Mouse (Mus musculus): ENCODE results near the gene C1s1. TPM values are rescaled to one million over a fixed set of nuclear protein-coding genes. Genes with fewer than 3 reads are reported as not detected.

Gene C1s1
- total RNA-seq, 2 experiments from 2014 or later = 41.1 to 44.1 TPM

Other genes starting within 250 kb of the C1s1 start
- 10 to 100 TPM; 12.7 to 14.1 TPM for gene Cd163, start 237.7 kb downstream of the C1s1 start, total RNA-seq (2021)
- gene Pex5, start 127.3 kb downstream of the C1s1 start, total RNA-seq (2021) = 10 to 100 TPM; 40.9 to 41.0 TPM
- 1 to 10 TPM; 1.2 to 1.4 TPM for gene Clstn3, start 77.6 kb downstream of the C1s1 start, total RNA-seq (2021)
- 1 to 10 TPM; 1.3 to 1.6 TPM for gene C1rl, start 49.2 kb downstream of the C1s1 start, total RNA-seq (2021)
- gene C1ra, start 30.0 kb downstream of the C1s1 start, total RNA-seq (2021) = 10 to 100 TPM; 11.8 to 14.8 TPM
- gene C1rb, start 27.9 kb upstream of the C1s1 start, total RNA-seq (2021) = 1 to 10 TPM; 1.3 to 1.7 TPM
- under 1 TPM; 0.86 to 0.98 TPM for gene C1s2, start 93.7 kb upstream of the C1s1 start, total RNA-seq (2021)
- gene Lpcat3, start 120.7 kb upstream of the C1s1 start, total RNA-seq (2021) = 10 to 100 TPM; 37.9 to 43.1 TPM
- 10 to 100 TPM; 71.0 to 82.6 TPM for gene Emg1, start 169.8 kb upstream of the C1s1 start, total RNA-seq (2021)
- gene Phb2, start 170.0 kb upstream of the C1s1 start, total RNA-seq (2021) = 100 to 1,000 TPM; 234 to 238 TPM
- 1 to 10 TPM; 4.6 to 6.4 TPM for gene Ptpn6, start 196.4 kb upstream of the C1s1 start, total RNA-seq (2021)
- 100 to 1,000 TPM; 177 to 209 TPM for gene Grcc10, start 199.0 kb upstream of the C1s1 start, total RNA-seq (2021)
- gene Gm45234, start 213.7 kb upstream of the C1s1 start, total RNA-seq (2021) = under 1 TPM in 1 of 2 experiments, not detected in 1; 0.83 TPM
- gene Atn1, start 214.2 kb upstream of the C1s1 start, total RNA-seq (2021) = 10 to 100 TPM; 52.9 to 66.5 TPM
- 1 to 10 TPM; 6.0 to 6.5 TPM for gene Eno2, start 227.3 kb upstream of the C1s1 start, total RNA-seq (2021)
- not detected for gene Lrrc23, start 237.4 kb upstream of the C1s1 start, total RNA-seq (2021)